Mouse (Mus musculus) myocyte (in vitro differentiated cells): ENCODE measurements around the gene Ugt1a8.

Experiments used
- MYOD1 ChIP-seq, 3 experiments: IDR thresholded peaks; one replicate each; pipeline ENCODE4 v1.6.1; 2011; ENCODE audit warnings: control low read depth in 2 of 3, low read depth in 2 of 3, mild to moderate bottlenecking in 2 of 3, moderate library complexity in 1 of 3; ENCODE audit not compliant: insufficient read length in 2 of 3, control insufficient read depth in 1 of 3
- MYOG ChIP-seq, 3 experiments: IDR thresholded peaks; one replicate each; pipeline ENCODE4 v1.6.1; 2011; ENCODE audit warnings: control low read depth in 2 of 3, low read depth in 2 of 3, mild to moderate bottlenecking in 2 of 3; ENCODE audit not compliant: insufficient read length in 2 of 3, control insufficient read depth in 1 of 3, insufficient read depth in 1 of 3
- POLR2A ChIP-seq: IDR thresholded peaks from one replicate; pipeline ENCODE4 v1.6.1; 2011; ENCODE audit warnings: low read depth, mild to moderate bottlenecking, control low read depth, moderate library complexity; ENCODE audit not compliant: insufficient read length

- no peak for TF ChIP-seq POLR2A
- TF ChIP-seq MYOG (IDR thresholded peaks at IDR 0.05; ENCODE audit: control insufficient read depth in 1 of 3, insufficient read depth in 1 of 3, insufficient read length in 2 of 3, low read depth in 2 of 3) = no peak
- no peak for TF ChIP-seq MYOD1 (IDR thresholded peaks at IDR 0.05; ENCODE audit: control insufficient read depth in 1 of 3, insufficient read length in 2 of 3, low read depth in 2 of 3)
Measured at GRCm38 (mm10) chr1:88258881-88259642, 171.4 kb downstream of the Ugt1a8 start.
